Mouse (Mus musculus) E14TG2a.4 (cell line): ENCODE results near the gene Foxf1.

Source experiments
- CTCF ChIP-seq: conservative IDR thresholded peaks from 2 replicates; pipeline ENCODE4 v1.5.1; 2014; ENCODE audit warnings: low read length
- POU5F1 ChIP-seq: IDR thresholded peaks from 2 replicates; pipeline ENCODE4 v1.6.1; 2014; ENCODE audit warnings: low read length, borderline replicate concordance

- no peak for TF ChIP-seq POU5F1
- TF ChIP-seq CTCF = no peak
Observed at GRCm38 (mm10) chr8:121083936-121084209, 313 bp upstream of the Foxf1 start.
